Mouse (Mus musculus) CH12.LX (cell line): ENCODE results near the gene Pla2g1b. TPM values are rescaled to one million over a fixed set of nuclear protein-coding genes. Genes with fewer than 3 reads are reported as not detected.

Experiments
- DNase-seq: peaks from one replicate; pipeline ENCODE4 v3.0.0-alpha.2; 2013; ENCODE audit errors: extremely low read depth
- H3K27ac ChIP-seq: 2 replicates; pipeline ENCODE4 v1.5.1; 2012; ENCODE audit warnings: low read depth, mild to moderate bottlenecking, control low read depth, moderate library complexity; ENCODE audit not compliant: insufficient read depth
- H3K27me3 ChIP-seq: replicated peaks from 2 replicates; pipeline ENCODE3; 2012; ENCODE audit warnings: inconsistent platforms
- H3K36me3 ChIP-seq, 2 experiments: replicated peaks in 1 of 2; 2 replicates each; pipeline versions ENCODE3 to v1.6.1; 2012; ENCODE audit warnings: inconsistent platforms in 1 of 2, low read length in 1 of 2, mild to moderate bottlenecking in 1 of 2, mixed read lengths in 1 of 2, moderate library complexity in 1 of 2; ENCODE audit not compliant: control insufficient read depth in 1 of 2, insufficient read depth in 1 of 2
- H3K4me1 ChIP-seq, 2 experiments: 2 replicates each; pipeline ENCODE4 v1.6.1; 2012; ENCODE audit warnings: inconsistent platforms in 1 of 2, moderate library complexity in 1 of 2; ENCODE audit not compliant: insufficient read depth in 2 of 2, control insufficient read depth in 1 of 2
- H3K4me2 ChIP-seq: 2 replicates; pipeline ENCODE4 v1.6.1; 2012; ENCODE audit warnings: low read depth, mild to moderate bottlenecking, control low read depth; ENCODE audit not compliant: poor library complexity, insufficient read depth, severe bottlenecking
- H3K4me3 ChIP-seq, 3 experiments: fragments of 150-350 bp in 1 of 3; sonication (generic) in 1 of 3; replicated peaks in 1 of 3; 2 replicates each; pipeline versions ENCODE3 to v1.5.1; 2011 to 2012; ENCODE audit warnings: low read depth in 2 of 3, low read length in 2 of 3, mild to moderate bottlenecking in 2 of 3, moderate library complexity in 2 of 3, control low read depth in 1 of 3, improper control_type of control experiment in 1 of 3, inconsistent platforms in 1 of 3, mixed read lengths in 1 of 3; ENCODE audit not compliant: poor library complexity in 1 of 3
- H3K79me2 ChIP-seq: replicated peaks from 2 replicates; pipeline ENCODE4 v1.6.1; 2012; ENCODE audit warnings: mild to moderate bottlenecking, moderate library complexity; ENCODE audit not compliant: control insufficient read depth, poor library complexity, insufficient read depth, severe bottlenecking; ENCODE audit errors: extremely low read depth
- H3K9ac ChIP-seq: 2 replicates; pipeline ENCODE4 v1.6.1; 2012; ENCODE audit warnings: low read depth, mild to moderate bottlenecking, control low read depth, moderate library complexity; ENCODE audit not compliant: insufficient read depth
- H3K9me3 ChIP-seq: replicated peaks from 2 replicates; pipeline ENCODE3; 2012; ENCODE audit warnings: low read length, inconsistent platforms, mixed read lengths
- BHLHE40 ChIP-seq: IDR thresholded peaks from 2 replicates; pipeline ENCODE4 v1.6.1; 2011; ENCODE audit warnings: mild to moderate bottlenecking, low read depth, low read length, improper control_type of control experiment
- CHD1 ChIP-seq: IDR thresholded peaks from 2 replicates; pipeline ENCODE4 v1.6.1; 2012; ENCODE audit warnings: low read depth, low read length, improper control_type of control experiment, inconsistent platforms
- CHD2 ChIP-seq: IDR thresholded peaks from 2 replicates; pipeline ENCODE4 v1.6.1; 2011; ENCODE audit warnings: low read length, improper control_type of control experiment
- CTCF ChIP-seq, 2 experiments: IDR thresholded peaks in 1 of 2; conservative IDR thresholded peaks in 1 of 2; 2 replicates each; pipeline ENCODE4 v1.5.1; 2011 to 2012; ENCODE audit warnings: low read depth in 2 of 2, low read length in 2 of 2, improper control_type of control experiment in 1 of 2, inconsistent platforms in 1 of 2, mild to moderate bottlenecking in 1 of 2, moderate library complexity in 1 of 2
- E2F4 ChIP-seq: IDR thresholded peaks from 2 replicates; pipeline ENCODE4 v1.6.1; 2011; ENCODE audit warnings: low read depth, low read length, improper control_type of control experiment; ENCODE audit not compliant: insufficient replicate concordance
- ELF1 ChIP-seq: IDR thresholded peaks from 2 replicates; pipeline ENCODE4 v1.6.1; 2014; ENCODE audit warnings: low read depth, mild to moderate bottlenecking, inconsistent platforms, low read length, improper control_type of control experiment
- EP300 ChIP-seq: IDR thresholded peaks from 2 replicates; pipeline ENCODE4 v1.6.1; 2011; ENCODE audit warnings: low read length, improper control_type of control experiment
- ETS1 ChIP-seq: conservative IDR thresholded peaks from 2 replicates; pipeline ENCODE4 v1.6.1; 2012; ENCODE audit warnings: low read depth, mild to moderate bottlenecking, inconsistent platforms, low read length, improper control_type of control experiment, moderate library complexity
- GABPA ChIP-seq: IDR thresholded peaks from 2 replicates; pipeline ENCODE4 v1.6.1; 2012; ENCODE audit warnings: low read depth, low read length, improper control_type of control experiment, inconsistent platforms; ENCODE audit not compliant: insufficient replicate concordance
- HCFC1 ChIP-seq: IDR thresholded peaks from 2 replicates; pipeline ENCODE4 v1.6.1; 2012; ENCODE audit warnings: low read depth, mild to moderate bottlenecking, inconsistent platforms, low read length, improper control_type of control experiment
- JUN ChIP-seq: IDR thresholded peaks from 2 replicates; pipeline ENCODE4 v1.6.1; 2011; ENCODE audit warnings: low read depth, mild to moderate bottlenecking, low read length, improper control_type of control experiment, moderate library complexity; ENCODE audit not compliant: insufficient read depth
- JUND ChIP-seq: conservative IDR thresholded peaks from 2 replicates; pipeline ENCODE4 v1.6.1; 2011; ENCODE audit warnings: low read depth, low read length, improper control_type of control experiment
- KAT2A ChIP-seq: IDR thresholded peaks from 2 replicates; pipeline ENCODE4 v1.6.1; 2012; ENCODE audit warnings: low read length, improper control_type of control experiment, inconsistent platforms; ENCODE audit not compliant: insufficient replicate concordance
- MAFK ChIP-seq: IDR thresholded peaks from 2 replicates; pipeline ENCODE4 v1.6.1; 2011; ENCODE audit warnings: low read length, improper control_type of control experiment; ENCODE audit not compliant: insufficient replicate concordance
- MAX ChIP-seq: IDR thresholded peaks from 2 replicates; pipeline ENCODE4 v1.6.1; 2011; ENCODE audit warnings: low read length, improper control_type of control experiment
- MAZ ChIP-seq: IDR thresholded peaks from 2 replicates; pipeline ENCODE4 v1.6.1; 2012; ENCODE audit warnings: low read depth, mild to moderate bottlenecking, inconsistent platforms, low read length, improper control_type of control experiment, moderate library complexity
- MEF2A ChIP-seq: IDR thresholded peaks from 2 replicates; pipeline ENCODE4 v1.6.1; 2014; ENCODE audit warnings: low read depth, mild to moderate bottlenecking, inconsistent platforms, low read length, improper control_type of control experiment, borderline replicate concordance
- MXI1 ChIP-seq: IDR thresholded peaks from 2 replicates; pipeline ENCODE4 v1.6.1; 2011; ENCODE audit warnings: mild to moderate bottlenecking, low read depth, low read length, improper control_type of control experiment
- MYC ChIP-seq: IDR thresholded peaks from 2 replicates; pipeline ENCODE4 v1.6.1; 2011; ENCODE audit warnings: low read depth, mild to moderate bottlenecking, improper control_type of control experiment, low read length
- NRF1 ChIP-seq: IDR thresholded peaks from 2 replicates; pipeline ENCODE4 v1.6.1; 2014; ENCODE audit warnings: low read depth, mild to moderate bottlenecking, inconsistent platforms, low read length, improper control_type of control experiment, moderate library complexity
- PAX5 ChIP-seq: IDR thresholded peaks from 2 replicates; pipeline ENCODE4 v1.6.1; 2012; ENCODE audit warnings: low read length, inconsistent platforms, mixed read lengths
- POLR2AphosphoS2 ChIP-seq: IDR thresholded peaks from 2 replicates; pipeline ENCODE4 v1.6.1; 2011; ENCODE audit warnings: low read depth, low read length, improper control_type of control experiment
- RAD21 ChIP-seq: IDR thresholded peaks from 2 replicates; pipeline ENCODE4 v1.6.1; 2011; ENCODE audit warnings: low read depth, mild to moderate bottlenecking, low read length, improper control_type of control experiment, moderate library complexity
- SIN3A ChIP-seq: IDR thresholded peaks from 2 replicates; pipeline ENCODE4 v1.6.1; 2012; ENCODE audit warnings: low read length, improper control_type of control experiment, inconsistent platforms
- TBP ChIP-seq: conservative IDR thresholded peaks from 2 replicates; pipeline ENCODE4 v1.6.1; 2011; ENCODE audit warnings: low read depth, low read length, improper control_type of control experiment
- TCF12 ChIP-seq: IDR thresholded peaks from 2 replicates; pipeline ENCODE4 v1.6.1; 2014; ENCODE audit warnings: low read depth, mild to moderate bottlenecking, inconsistent platforms, low read length, improper control_type of control experiment
- UBTF ChIP-seq: IDR thresholded peaks from 2 replicates; pipeline ENCODE4 v1.6.1; 2012; ENCODE audit warnings: low read depth, mild to moderate bottlenecking, inconsistent platforms, low read length, improper control_type of control experiment, moderate library complexity
- USF1 ChIP-seq: IDR thresholded peaks from 2 replicates; pipeline ENCODE4 v1.6.1; 2014; ENCODE audit warnings: low read depth, mild to moderate bottlenecking, inconsistent platforms, low read length, improper control_type of control experiment
- USF2 ChIP-seq: conservative IDR thresholded peaks from 2 replicates; pipeline ENCODE4 v1.6.1; 2011; ENCODE audit warnings: low read depth, low read length, improper control_type of control experiment
- ZC3H11A ChIP-seq: IDR thresholded peaks from 2 replicates; pipeline ENCODE4 v1.6.1; 2012; ENCODE audit warnings: low read depth, mild to moderate bottlenecking, inconsistent platforms, low read length, improper control_type of control experiment
- ZKSCAN1 ChIP-seq: IDR thresholded peaks from 2 replicates; pipeline ENCODE4 v1.6.1; 2012; ENCODE audit warnings: low read depth, inconsistent platforms, low read length, improper control_type of control experiment, borderline replicate concordance
- dilution Hi-C: fragments of 300-500 bp; cut with MboI; formaldehyde crosslinking; loops from 2 replicates; pipeline ENCODE4 v1.14.3; 2020; ENCODE audit warnings: low sequenced_read_pairs; ENCODE audit not compliant: extremely low pct_unique_long_range_greater_than_20kb, extremely low pct_ligation_motif_present
- in situ Hi-C: fragments of 300-500 bp; cut with MboI; formaldehyde crosslinking; loops from 3 replicates; pipeline ENCODE4 v1.14.3; 2019; ENCODE audit warnings: low sequenced_read_pairs, low pct_ligation_motif_present, low pct_unique_long_range_greater_than_20kb, mixed read lengths
- polyA plus RNA-seq: library from polyadenylated mRNA; unstranded; fragments of >175 nt; gene quantifications from 2 replicates; pipeline ENCODE4 v1.2.1, GENCODE M21; 2012; ENCODE audit warnings: low read depth; ENCODE audit not compliant: insufficient read length
- total RNA-seq, 2 experiments: library from RNA; depleted of rRNA; stranded (reverse); fragments of 300-350 nt in 1 of 2; fragments of >200 nt in 1 of 2; gene quantifications; 2 replicates each; pipeline ENCODE4 v1.2.3; 2012 to 2014

Gene Pla2g1b
- total and polyA plus RNA-seq, 3 experiments, result not detected

- peak; percentile 68 for TF ChIP-seq MEF2A
- no peak for TF ChIP-seq UBTF
- peak; percentile 99 for TF ChIP-seq TBP
- peak; percentile 83 for TF ChIP-seq MAZ
- TF ChIP-seq NRF1, result peak; percentile 49; the same call in 1 of the 2 replicates
- no peak for TF ChIP-seq ZKSCAN1
- 0 out of 2 replicates have a peak, but pooled peaks have one; percentile 33 for TF ChIP-seq MXI1
Observed at GRCm38 (mm10) chr5:115488841-115489698, 23.0 kb downstream of the Pla2g1b start (continued).

- no peaks in the 10 kb centered on the region for H3K9me3 ChIP-seq
- H3K27ac ChIP-seq, result peak overlapping the region; percentile 100
- H3K79me2 ChIP-seq, result no peaks in the 10 kb centered on the region
- H3K27me3 ChIP-seq, result peaks cover 6% of the 10 kb centered on the region
- DNase-seq, result peak; percentile 96
- peaks cover 2 to 35% of the 10 kb centered on the region in 2 experiments; a peak in 3 of 4 replicates for H3K4me1 ChIP-seq
- dilution Hi-C loops (no loop called here), in situ Hi-C loops (no loop called here)
- H3K36me3 ChIP-seq, result no peaks in the 10 kb centered on the region
- peak overlapping the region in 1 of 3 experiments; percentile 39 for H3K4me3 ChIP-seq
- peak overlapping the region; percentile 41; the same call in 1 of the 2 replicates for H3K9ac ChIP-seq
- H3K4me2 ChIP-seq, result peak overlapping the region; percentile 68; the same call in 1 of the 2 replicates
- TF ChIP-seq NRF1, result peak; percentile 25; the same call in 1 of the 2 replicates
- no peak for TF ChIP-seq CTCF (conservative IDR thresholded peaks at IDR 0.05 in 1 of 2, IDR thresholded peaks at IDR 0.05 in 1 of 2; ENCODE audit: low read depth in 2 of 2, low read length in 2 of 2)
- TF ChIP-seq E2F4, result peak; percentile 79
- TF ChIP-seq RAD21, result no peak
- peak; percentile 97 for TF ChIP-seq ETS1
- peak; percentile 82 for TF ChIP-seq SIN3A
- no peak; the same call in 1 of the 2 replicates for TF ChIP-seq ZC3H11A
- TF ChIP-seq ELF1, result 0 out of 2 replicates have a peak, but pooled peaks have one; percentile 22
- no peak for TF ChIP-seq UBTF
- no peak for TF ChIP-seq USF1
- no peak for TF ChIP-seq CHD1
- TF ChIP-seq BHLHE40, result no peak; the same call in 1 of the 2 replicates
- no peak for TF ChIP-seq KAT2A
- TF ChIP-seq CHD2, result no peak; the same call in none of the 2 replicates
- TF ChIP-seq TBP, result peak; percentile 99
- TF ChIP-seq HCFC1, result peak; percentile 76
- no peak for TF ChIP-seq MAZ
- peak; percentile 85 for TF ChIP-seq MXI1
- TF ChIP-seq PAX5, result no peak
- TF ChIP-seq JUND, result 0 out of 2 replicates have a peak, but pooled peaks have one; percentile 58
- no peak for TF ChIP-seq JUN
- TF ChIP-seq MYC, result peak; percentile 67; the same call in 1 of the 2 replicates
- TF ChIP-seq MAX, result no peak; the same call in 1 of the 2 replicates
- TF ChIP-seq GABPA, result no peak; the same call in 1 of the 2 replicates
- peak; percentile 81 for TF ChIP-seq TCF12
- TF ChIP-seq POLR2AphosphoS2, result peak; percentile 99
- peak; percentile 76 for TF ChIP-seq MAFK
- 0 out of 2 replicates have a peak, but pooled peaks have one; percentile 3 for TF ChIP-seq USF2
- no peak for TF ChIP-seq EP300
Observed at GRCm38 (mm10) chr5:115489699-115490637, 23.9 kb downstream of the Pla2g1b start.
